Mouse (Mus musculus) stomach, postnatal 0 days (tissue): ENCODE measurements around the gene Htr6.

ENCODE experiments used
- CTCF ChIP-seq: IDR thresholded peaks from 2 replicates; pipeline ENCODE4 v1.5.1; 2016; ENCODE audit warnings: antibody characterized with exemption, low read depth, mild to moderate bottlenecking, moderate library complexity
- EP300 ChIP-seq: optimal IDR thresholded peaks from 2 replicates; pipeline ENCODE3; 2016; ENCODE audit warnings: antibody characterized with exemption

DNA sequence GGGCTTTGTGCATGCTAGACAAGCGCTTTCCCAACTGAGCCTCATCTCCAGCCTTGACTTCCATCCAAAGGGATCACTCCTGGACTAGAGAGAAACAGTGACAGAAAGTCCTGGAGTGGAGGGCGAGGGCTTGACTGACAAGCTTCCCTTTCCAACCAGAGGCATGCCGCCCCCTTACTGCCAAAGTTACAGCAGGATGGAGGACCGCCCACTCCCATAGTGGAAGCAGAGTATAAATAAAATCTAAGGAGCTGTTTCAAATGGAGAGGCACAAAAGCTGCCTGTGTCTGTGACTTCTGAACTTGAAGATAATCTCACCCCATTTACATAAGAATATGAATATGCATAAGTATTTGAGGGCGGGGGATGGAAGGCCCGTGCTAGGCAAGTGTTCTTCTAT lies 26.9 kb downstream of the Htr6 start:
- TF ChIP-seq EP300 (no peak), CTCF (no peak)
